Mouse (Mus musculus): ENCODE measurements around the gene Gale. TPM values are rescaled to one million over a fixed set of nuclear protein-coding genes. Genes with fewer than 3 reads are reported as not detected.

Gene Gale
- polyA plus RNA-seq, 1 experiment from 2014 or later, result 23.1 TPM

GRCm38 (mm10) chr4:136008782-136009447 is 45.4 kb downstream of the Gale start:
- Histone ChIP-seq H3K36me3 (replicated peaks; ENCODE audit: control insufficient read depth, insufficient read depth, low read depth, low read length) (peaks cover 8% of the 10 kb centered on the region), H3K4me1 (ENCODE audit: control insufficient read depth, insufficient read depth, low read length) (no peaks in the 10 kb centered on the region), H3K9ac (replicated peaks; ENCODE audit: low read length) (no peak overlapping the region), H3K4me3 (ENCODE audit: low read depth, low read length) (no peak overlapping the region), H3K9me3 (replicated peaks; ENCODE audit: control insufficient read depth, low read length) (no peaks in the 10 kb centered on the region), H3K27ac (replicated peaks; ENCODE audit: low read depth, low read length) (no peak overlapping the region), H3K27me3 (ENCODE audit: control insufficient read depth, insufficient read depth, low read length) (no peaks in the 10 kb centered on the region), H3K4me2 (ENCODE audit: low read depth, low read length) (no peak overlapping the region)
- DNase-seq (ENCODE audit: low spot score) (no peak), ATAC-seq (replicated peaks; ENCODE audit: insufficient number of reproducible peaks, low FRiP score, low TSS enrichment, low read depth) (no peak)
- WGBS, result 82% methylated on average over 8 of the region's 8 CpGs

- Histone ChIP-seq H3K4me2 (ENCODE audit: low read depth, low read length) (no peak overlapping the region), H3K27ac (replicated peaks; ENCODE audit: low read depth, low read length) (no peak overlapping the region), H3K4me3 (ENCODE audit: low read depth, low read length) (no peak overlapping the region), H3K4me1 (ENCODE audit: control insufficient read depth, insufficient read depth, low read length) (no peaks in the 10 kb centered on the region), H3K9ac (replicated peaks; ENCODE audit: low read length) (no peak overlapping the region), H3K36me3 (replicated peaks; ENCODE audit: control insufficient read depth, insufficient read depth, low read depth, low read length) (peaks cover 8% of the 10 kb centered on the region), H3K9me3 (replicated peaks; ENCODE audit: control insufficient read depth, low read length) (no peaks in the 10 kb centered on the region), H3K27me3 (ENCODE audit: control insufficient read depth, insufficient read depth, low read length) (no peaks in the 10 kb centered on the region)
- no peak for ATAC-seq (replicated peaks; ENCODE audit: insufficient number of reproducible peaks, low FRiP score, low TSS enrichment, low read depth)
- no peak for DNase-seq (ENCODE audit: low spot score)
- WGBS, result 91% methylated on average over 4 of the region's 4 CpGs
These were observed 47.1 kb downstream of the Gale start for GRCm38 (mm10) chr4:136010586-136010985.

- DNase-seq (ENCODE audit: low spot score) (no peak), ATAC-seq (replicated peaks; ENCODE audit: insufficient number of reproducible peaks, low FRiP score, low TSS enrichment, low read depth) (no peak)
- Histone ChIP-seq H3K36me3 (replicated peaks; ENCODE audit: control insufficient read depth, insufficient read depth, low read depth, low read length) (no peaks in the 10 kb centered on the region), H3K9me3 (replicated peaks; ENCODE audit: control insufficient read depth, low read length) (no peaks in the 10 kb centered on the region), H3K9ac (replicated peaks; ENCODE audit: low read length) (no peak overlapping the region), H3K4me2 (ENCODE audit: low read depth, low read length) (no peak overlapping the region), H3K4me3 (ENCODE audit: low read depth, low read length) (no peak overlapping the region), H3K4me1 (ENCODE audit: control insufficient read depth, insufficient read depth, low read length) (peaks cover 3% of the 10 kb centered on the region; the same call in 1 of the 2 replicates), H3K27me3 (ENCODE audit: control insufficient read depth, insufficient read depth, low read length) (no peaks in the 10 kb centered on the region), H3K27ac (replicated peaks; ENCODE audit: low read depth, low read length) (no peak overlapping the region)
- WGBS, result 80% methylated on average over 3 of the region's 3 CpGs
These were observed 52.6 kb downstream of the Gale start for GRCm38 (mm10) chr4:136016059-136016602.

Other genes starting within 250 kb of the Gale start
- not detected in 2 replicates for gene Il22ra1, start 235.6 kb upstream of the Gale start, polyA plus RNA-seq (2014; fragmentation: Nextera tagmentation; extraction: Ambion mirVana)
- 0.31 TPM in 1 of 2 replicates, not detected in the other for gene Myom3, start 204.0 kb upstream of the Gale start, polyA plus RNA-seq (2014; fragmentation: Nextera tagmentation; extraction: Ambion mirVana)
- gene Srsf10, start 108.0 kb upstream of the Gale start, polyA plus RNA-seq (2014; fragmentation: Nextera tagmentation; extraction: Ambion mirVana), result 421 and 489 TPM in 2 replicates
- 227 and 251 TPM in 2 replicates for gene Pnrc2, start 89.9 kb upstream of the Gale start, polyA plus RNA-seq (2014; fragmentation: Nextera tagmentation; extraction: Ambion mirVana)
- gene Cnr2, start 68.3 kb upstream of the Gale start, polyA plus RNA-seq (2014; fragmentation: Nextera tagmentation; extraction: Ambion mirVana), result 0.25 and 0.43 TPM in 2 replicates
- gene Fuca1, start 43.0 kb upstream of the Gale start, polyA plus RNA-seq (2014; fragmentation: Nextera tagmentation; extraction: Ambion mirVana), result 39.2 and 45.5 TPM in 2 replicates
- 67.0 and 76.0 TPM in 2 replicates for gene Hmgcl, start 17.3 kb upstream of the Gale start, polyA plus RNA-seq (2014; fragmentation: Nextera tagmentation; extraction: Ambion mirVana)
- 99.6 and 114 TPM in 2 replicates for gene Lypla2, start 8.9 kb downstream of the Gale start, polyA plus RNA-seq (2014; fragmentation: Nextera tagmentation; extraction: Ambion mirVana)
- gene Pithd1, start 23.5 kb downstream of the Gale start, polyA plus RNA-seq (2014; fragmentation: Nextera tagmentation; extraction: Ambion mirVana), result 65.3 and 67.9 TPM in 2 replicates
- gene Eloa, start 58.0 kb downstream of the Gale start, polyA plus RNA-seq (2014; fragmentation: Nextera tagmentation; extraction: Ambion mirVana), result 49.9 and 51.0 TPM in 2 replicates
- gene Rpl11, start 89.7 kb downstream of the Gale start, polyA plus RNA-seq (2014; fragmentation: Nextera tagmentation; extraction: Ambion mirVana), result 410 and 431 TPM in 2 replicates
- 608 and 653 TPM in 2 replicates for gene Id3, start 179.8 kb downstream of the Gale start, polyA plus RNA-seq (2014; fragmentation: Nextera tagmentation; extraction: Ambion mirVana)
- gene E2f2, start 208.7 kb downstream of the Gale start, polyA plus RNA-seq (2014; fragmentation: Nextera tagmentation; extraction: Ambion mirVana), result 5.0 and 6.1 TPM in 2 replicates
- 2.8 and 2.9 TPM in 2 replicates for gene Asap3, start 242.6 kb downstream of the Gale start, polyA plus RNA-seq (2014; fragmentation: Nextera tagmentation; extraction: Ambion mirVana)